Mouse (Mus musculus): Measurements from ENCODE around the gene Sf3b6. TPM values are rescaled to one million over a fixed set of nuclear protein-coding genes. Genes with fewer than 3 reads are reported as not detected.

The Sf3b6 gene
- polyA plus RNA-seq, 1 experiment, result 103 TPM

- H3ac ChIP-seq (ENCODE audit: control insufficient read depth, insufficient read length, low read depth), result peak within 1 kb of the TSS; percentile 76
- TF ChIP-seq MAX (IDR thresholded peaks at IDR 0.05) (no peak), USF1 (IDR thresholded peaks at IDR 0.05; ENCODE audit: low read depth) (peak; percentile 68)
Observed at GRCm38 (mm10) chr12:4842890-4843597, 25.7 kb downstream of the Sf3b6 start, which contains the start of gene Wdcp. Gene Wdcp (plus strand): TSS chr12:4843303.

DNA sequence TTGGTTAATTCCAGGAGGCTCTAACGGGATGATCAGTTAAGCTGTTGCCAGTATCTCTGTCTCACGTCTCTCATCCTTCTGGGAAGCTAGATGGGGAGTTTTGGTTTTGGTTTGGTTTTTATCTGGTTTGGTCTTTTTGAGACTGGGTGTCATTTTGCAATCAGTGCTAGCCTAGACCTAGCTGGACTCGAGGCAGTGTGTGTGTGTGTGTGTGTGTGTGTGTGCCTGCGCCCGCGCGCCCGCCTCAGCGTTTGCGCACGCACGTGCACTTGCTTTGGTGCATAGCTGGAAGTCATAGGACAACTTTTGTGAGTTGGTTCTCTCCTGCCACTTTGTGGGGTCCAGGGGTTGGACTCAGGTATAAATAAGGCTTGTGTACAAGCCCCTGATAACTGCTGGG is 26.4 kb downstream of the Sf3b6 start:
- H3ac ChIP-seq (ENCODE audit: control insufficient read depth, insufficient read length, low read depth), result peak overlapping the region; percentile 28
- H3K36me3 ChIP-seq (ENCODE audit: control insufficient read depth, insufficient read depth), result peaks cover 2% of the 10 kb centered on the region
- peaks cover 17% of the 10 kb centered on the region for H3K79me3 ChIP-seq (ENCODE audit: low read depth)
- H3K4me3 ChIP-seq (ENCODE audit: insufficient read depth, poor library complexity, severe bottlenecking), result peak overlapping the region; percentile 49
- no peaks in the 10 kb centered on the region for H3K27me3 ChIP-seq (ENCODE audit: control insufficient read depth, insufficient read depth, insufficient read length)
- H3K79me2 ChIP-seq (ENCODE audit: control insufficient read depth, insufficient read depth), result peaks cover 40% of the 10 kb centered on the region
- no peak for TF ChIP-seq MYOD1 (IDR thresholded peaks at IDR 0.05; ENCODE audit: control insufficient read depth, insufficient read length, low read depth)
- TF ChIP-seq CTCF (IDR thresholded peaks at IDR 0.05; ENCODE audit: control insufficient read depth, insufficient read depth, insufficient read length), result no peak
- no peak for TF ChIP-seq USF1 (IDR thresholded peaks at IDR 0.05; ENCODE audit: low read depth)
- TF ChIP-seq MAX (IDR thresholded peaks at IDR 0.05), result peak; percentile 38

More at GRCm38 (mm10) chr12:4842890-4843597, 25.7 kb downstream of the Sf3b6 start, which contains the start of gene Wdcp:
- Histone ChIP-seq H3K36me3 (ENCODE audit: control insufficient read depth, insufficient read depth) (no peaks in the 10 kb centered on the region), H3K79me3 (ENCODE audit: low read depth) (peaks cover 14% of the 10 kb centered on the region), H3K79me2 (ENCODE audit: control insufficient read depth, insufficient read depth) (peaks cover 40% of the 10 kb centered on the region), H3K4me3 (ENCODE audit: insufficient read depth, poor library complexity, severe bottlenecking) (peak within 1 kb of the TSS; percentile 49), H3K27me3 (ENCODE audit: control insufficient read depth, insufficient read depth, insufficient read length) (no peaks in the 10 kb centered on the region)

DNA sequence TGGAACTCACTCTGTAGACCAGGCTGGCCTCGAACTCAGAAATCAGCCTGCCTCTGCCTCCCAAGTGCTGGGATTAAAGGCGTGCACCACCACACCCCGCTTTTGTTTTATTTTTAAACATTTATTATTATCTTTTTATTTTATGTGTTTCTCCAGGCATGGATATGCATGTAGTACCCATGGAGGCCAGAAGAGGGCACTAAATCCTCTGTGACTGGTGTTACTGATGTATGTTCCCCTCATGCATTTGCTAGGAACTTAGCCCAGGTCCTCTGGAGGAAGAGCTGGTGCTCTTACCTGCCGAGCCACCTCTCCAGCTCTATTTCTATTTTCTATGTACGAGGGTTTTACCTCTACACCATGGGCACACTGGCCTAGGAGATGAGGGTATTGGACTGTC is 38.8 kb downstream of the Sf3b6 start:
- Histone ChIP-seq H3K27me3 (ENCODE audit: control insufficient read depth, insufficient read depth, insufficient read length) (no peaks in the 10 kb centered on the region), H3ac (ENCODE audit: control insufficient read depth, insufficient read length, low read depth) (no peak overlapping the region), H3K4me3 (ENCODE audit: insufficient read depth, poor library complexity, severe bottlenecking) (no peak overlapping the region), H3K79me3 (ENCODE audit: low read depth) (no peaks in the 10 kb centered on the region), H3K36me3 (ENCODE audit: control insufficient read depth, insufficient read depth) (peaks cover 3% of the 10 kb centered on the region), H3K79me2 (ENCODE audit: control insufficient read depth, insufficient read depth) (no peaks in the 10 kb centered on the region)
- TF ChIP-seq MYOD1 (IDR thresholded peaks at IDR 0.05; ENCODE audit: control insufficient read depth, insufficient read length, low read depth) (no peak), MYOG (IDR thresholded peaks at IDR 0.05; ENCODE audit: control insufficient read depth, extremely low read depth, insufficient read length) (no peak), MAX (IDR thresholded peaks at IDR 0.05) (no peak), USF1 (IDR thresholded peaks at IDR 0.05; ENCODE audit: low read depth) (no peak), FOSL1 (IDR thresholded peaks at IDR 0.05; ENCODE audit: insufficient read depth, low read length, poor library complexity, severe bottlenecking) (no peak), CTCF (IDR thresholded peaks at IDR 0.05; ENCODE audit: control insufficient read depth, insufficient read depth, insufficient read length) (no peak), CEBPB (IDR thresholded peaks at IDR 0.05; ENCODE audit: low read depth) (no peak)

DNA sequence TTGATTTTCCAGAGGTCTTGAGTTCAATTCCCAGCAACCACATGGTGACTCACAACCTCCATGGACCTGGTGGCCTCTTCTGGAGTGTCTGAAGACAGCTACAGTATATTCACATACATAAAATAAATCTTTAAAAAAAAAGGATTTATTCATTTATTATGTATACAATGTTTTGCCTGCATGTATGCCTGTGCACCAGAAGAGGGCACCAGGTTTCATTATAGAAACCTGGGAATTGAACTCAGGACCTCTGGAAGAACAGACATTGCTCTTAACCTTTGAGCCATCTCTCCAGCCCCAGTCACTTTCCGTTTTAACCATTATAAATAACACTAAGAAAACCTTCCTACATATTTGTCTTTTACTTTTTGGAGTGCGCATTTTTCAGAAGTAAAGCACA is 39.5 kb downstream of the Sf3b6 start:
- Histone ChIP-seq H3K4me3 (ENCODE audit: insufficient read depth, poor library complexity, severe bottlenecking) (no peak overlapping the region), H3K27me3 (ENCODE audit: control insufficient read depth, insufficient read depth, insufficient read length) (no peaks in the 10 kb centered on the region), H3K79me2 (ENCODE audit: control insufficient read depth, insufficient read depth) (no peaks in the 10 kb centered on the region), H3K36me3 (ENCODE audit: control insufficient read depth, insufficient read depth) (peaks cover 3% of the 10 kb centered on the region), H3ac (ENCODE audit: control insufficient read depth, insufficient read length, low read depth) (no peak overlapping the region), H3K79me3 (ENCODE audit: low read depth) (no peaks in the 10 kb centered on the region)
- TF ChIP-seq MAX (IDR thresholded peaks at IDR 0.05) (no peak), FOSL1 (IDR thresholded peaks at IDR 0.05; ENCODE audit: insufficient read depth, low read length, poor library complexity, severe bottlenecking) (no peak), MYOD1 (IDR thresholded peaks at IDR 0.05; ENCODE audit: control insufficient read depth, insufficient read length, low read depth) (no peak), CEBPB (IDR thresholded peaks at IDR 0.05; ENCODE audit: low read depth) (no peak), USF1 (IDR thresholded peaks at IDR 0.05; ENCODE audit: low read depth) (no peak), CTCF (IDR thresholded peaks at IDR 0.05; ENCODE audit: control insufficient read depth, insufficient read depth, insufficient read length) (no peak), MYOG (IDR thresholded peaks at IDR 0.05; ENCODE audit: control insufficient read depth, extremely low read depth, insufficient read length) (no peak)

- Histone ChIP-seq H3K79me3 (ENCODE audit: low read depth) (no peaks in the 10 kb centered on the region), H3K36me3 (ENCODE audit: control insufficient read depth, insufficient read depth) (no peaks in the 10 kb centered on the region), H3K79me2 (ENCODE audit: control insufficient read depth, insufficient read depth) (no peaks in the 10 kb centered on the region), H3ac (ENCODE audit: control insufficient read depth, insufficient read length, low read depth) (no peak overlapping the region), H3K4me3 (ENCODE audit: insufficient read depth, poor library complexity, severe bottlenecking) (no peak overlapping the region), H3K27me3 (ENCODE audit: control insufficient read depth, insufficient read depth, insufficient read length) (no peaks in the 10 kb centered on the region)
- TF ChIP-seq MAX (IDR thresholded peaks at IDR 0.05) (no peak), CTCF (IDR thresholded peaks at IDR 0.05; ENCODE audit: control insufficient read depth, insufficient read depth, insufficient read length) (no peak), MYOD1 (IDR thresholded peaks at IDR 0.05; ENCODE audit: control insufficient read depth, insufficient read length, low read depth) (no peak), MYOG (IDR thresholded peaks at IDR 0.05; ENCODE audit: control insufficient read depth, extremely low read depth, insufficient read length) (no peak), FOSL1 (IDR thresholded peaks at IDR 0.05; ENCODE audit: insufficient read depth, low read length, poor library complexity, severe bottlenecking) (no peak), USF1 (IDR thresholded peaks at IDR 0.05; ENCODE audit: low read depth) (no peak), CEBPB (IDR thresholded peaks at IDR 0.05; ENCODE audit: low read depth) (no peak)
Observed at GRCm38 (mm10) chr12:4859241-4859914, 42.0 kb downstream of the Sf3b6 start.

Measured in C2C12 (cell line).